Mouse (Mus musculus): ENCODE results near the gene Phlpp1. TPM values are rescaled to one million over a fixed set of nuclear protein-coding genes. Genes with fewer than 3 reads are reported as not detected.

The Phlpp1 gene
- polyA plus RNA-seq, 1 experiment from 2014 or later = 4.4 TPM

DNA sequence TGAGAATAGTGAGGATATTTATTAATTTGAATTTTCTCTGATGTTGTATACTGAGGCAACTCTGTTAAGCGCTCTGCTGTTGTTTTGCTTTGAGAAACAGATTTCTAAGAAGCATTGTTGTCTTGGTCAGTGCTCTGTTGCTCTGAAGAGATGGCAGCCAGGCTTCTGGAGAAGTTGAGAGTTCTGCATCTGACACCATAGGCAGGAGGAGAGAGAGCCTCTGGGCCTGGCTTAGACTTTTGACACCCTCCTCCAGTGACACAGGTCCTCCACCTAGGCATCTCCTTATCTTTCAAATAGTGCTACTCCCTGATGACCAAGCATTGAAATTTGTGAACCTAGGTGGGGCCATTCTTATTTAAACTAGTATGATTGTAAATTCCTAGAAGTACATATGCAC, 49.8 kb downstream of the Phlpp1 start:
- Histone ChIP-seq H3K4me3 (no peak overlapping the region), H3K27me3 (replicated peaks) (no peaks in the 10 kb centered on the region), H3K36me3 (peaks cover 5% of the 10 kb centered on the region; the same call in 1 of the 2 replicates), H3K4me2 (no peak overlapping the region), H3K27ac (ENCODE audit: poor library complexity, severe bottlenecking) (no peak overlapping the region), H3K9ac (no peak overlapping the region), H3K9me3 (replicated peaks) (0 out of 2 replicates have a peak, but pooled peaks cover 3% of the 10 kb centered on the region), H3K4me1 (replicated peaks) (peaks cover 23% of the 10 kb centered on the region)
- 85% methylated on average over 1 of the region's 1 CpGs for WGBS
- no peak for ATAC-seq (ENCODE audit: insufficient number of reproducible peaks, low FRiP score)

DNA sequence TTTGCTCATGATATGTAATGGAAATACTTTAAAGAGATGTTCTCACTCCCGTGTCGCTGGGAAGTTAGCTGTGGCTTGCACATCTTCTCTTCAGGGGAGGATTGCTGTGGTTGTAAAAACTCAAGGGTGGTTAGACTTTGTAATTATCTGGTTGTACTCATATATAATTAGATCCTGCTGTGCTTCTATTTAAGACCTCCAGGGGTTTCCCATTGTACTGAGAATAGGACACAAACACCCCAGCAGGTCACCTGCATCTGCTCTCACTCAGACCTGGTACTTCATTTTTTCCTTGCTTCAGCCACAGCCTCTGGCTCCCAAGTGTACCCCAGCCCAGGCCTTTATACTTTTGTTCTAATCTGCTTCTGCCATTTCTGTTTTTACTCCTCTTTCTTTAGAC, 50.4 kb downstream of the Phlpp1 start:
- 35% methylated on average over 2 of the region's 2 CpGs for WGBS
- Histone ChIP-seq H3K4me3 (no peak overlapping the region), H3K36me3 (peaks cover 5% of the 10 kb centered on the region; the same call in 1 of the 2 replicates), H3K4me1 (replicated peaks) (peaks cover 26% of the 10 kb centered on the region), H3K9me3 (replicated peaks) (0 out of 2 replicates have a peak, but pooled peaks cover 3% of the 10 kb centered on the region), H3K9ac (no peak overlapping the region), H3K27me3 (replicated peaks) (no peaks in the 10 kb centered on the region), H3K27ac (ENCODE audit: poor library complexity, severe bottlenecking) (peak overlapping the region; percentile 33; the same call in 1 of the 2 replicates), H3K4me2 (no peak overlapping the region)
- ATAC-seq (ENCODE audit: insufficient number of reproducible peaks, low FRiP score) = no peak

DNA sequence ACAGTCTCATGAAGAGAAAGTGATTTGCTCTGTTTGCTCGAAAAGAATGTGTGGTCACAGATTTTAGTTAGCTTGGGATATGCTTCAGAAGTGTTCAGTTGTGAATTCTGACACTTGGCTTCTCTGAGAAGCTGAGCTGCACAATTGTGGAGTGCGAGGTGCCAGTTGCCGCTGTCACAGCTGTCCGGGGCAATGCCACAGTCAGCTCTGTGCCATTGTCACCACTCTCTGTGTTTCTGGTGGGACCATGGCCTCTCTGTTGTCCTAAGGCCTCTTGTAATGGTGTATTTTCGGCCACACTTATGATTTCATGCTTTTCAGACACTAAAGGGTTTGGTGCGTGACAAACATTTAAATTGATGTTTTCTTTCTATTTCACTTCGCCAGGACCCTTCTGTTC, 55.1 kb downstream of the Phlpp1 start:
- H3K9ac ChIP-seq = no peak overlapping the region
- H3K36me3 ChIP-seq = peaks cover 5% of the 10 kb centered on the region; the same call in 1 of the 2 replicates
- H3K4me2 ChIP-seq = no peak overlapping the region
- no peak for ATAC-seq (ENCODE audit: insufficient number of reproducible peaks, low FRiP score)
- WGBS = 76% methylated on average over 7 of the region's 7 CpGs
- no peak overlapping the region for H3K4me3 ChIP-seq
- H3K27ac ChIP-seq (ENCODE audit: poor library complexity, severe bottlenecking) = no peak overlapping the region
- 0 out of 2 replicates have a peak, but pooled peaks cover 3% of the 10 kb centered on the region for H3K9me3 ChIP-seq (replicated peaks)
- H3K27me3 ChIP-seq (replicated peaks) = no peaks in the 10 kb centered on the region
- H3K4me1 ChIP-seq (replicated peaks) = peaks cover 12% of the 10 kb centered on the region

- no peak overlapping the region for H3K4me2 ChIP-seq
- H3K27me3 ChIP-seq (replicated peaks) = no peaks in the 10 kb centered on the region
- H3K27ac ChIP-seq (ENCODE audit: poor library complexity, severe bottlenecking) = no peak overlapping the region
- H3K9ac ChIP-seq = no peak overlapping the region
- no peaks in the 10 kb centered on the region for H3K9me3 ChIP-seq (replicated peaks)
- no peak for ATAC-seq (ENCODE audit: insufficient number of reproducible peaks, low FRiP score)
- no peak overlapping the region for H3K4me3 ChIP-seq
- WGBS = 88% methylated on average over 3 of the region's 3 CpGs
- no peaks in the 10 kb centered on the region for H3K36me3 ChIP-seq
- peaks cover 5% of the 10 kb centered on the region for H3K4me1 ChIP-seq (replicated peaks)
Measured at GRCm38 (mm10) chr1:106230313-106230712, 58.8 kb downstream of the Phlpp1 start.

DNA sequence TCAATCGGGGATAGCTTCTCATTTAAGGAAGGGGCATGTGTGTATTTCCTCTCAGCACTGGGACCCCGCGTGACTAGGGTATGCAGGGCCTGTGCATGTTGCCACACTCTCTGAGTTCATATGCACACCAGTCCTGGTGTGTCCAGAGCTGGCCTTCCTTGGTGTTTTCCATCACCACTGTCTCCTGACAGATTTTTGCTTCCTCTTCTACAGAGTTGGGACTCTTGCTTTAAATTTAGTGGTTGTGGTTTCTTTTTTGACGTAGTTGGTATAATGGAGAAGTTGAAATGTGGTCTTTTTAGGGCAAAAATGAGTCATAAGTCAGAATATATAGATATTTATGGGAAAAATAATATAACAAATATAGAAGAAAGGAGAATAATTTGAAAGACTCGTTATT, 59.8 kb downstream of the Phlpp1 start:
- H3K27me3 ChIP-seq (replicated peaks) = no peaks in the 10 kb centered on the region
- H3K4me3 ChIP-seq = no peak overlapping the region
- no peaks in the 10 kb centered on the region for H3K36me3 ChIP-seq
- H3K27ac ChIP-seq (ENCODE audit: poor library complexity, severe bottlenecking) = no peak overlapping the region
- no peak overlapping the region for H3K4me2 ChIP-seq
- H3K4me1 ChIP-seq (replicated peaks) = peaks cover 3% of the 10 kb centered on the region
- H3K9ac ChIP-seq = no peak overlapping the region
- H3K9me3 ChIP-seq (replicated peaks) = no peaks in the 10 kb centered on the region
- no peak for ATAC-seq (ENCODE audit: insufficient number of reproducible peaks, low FRiP score)
- WGBS = 81% methylated on average over 5 of the region's 5 CpGs

DNA sequence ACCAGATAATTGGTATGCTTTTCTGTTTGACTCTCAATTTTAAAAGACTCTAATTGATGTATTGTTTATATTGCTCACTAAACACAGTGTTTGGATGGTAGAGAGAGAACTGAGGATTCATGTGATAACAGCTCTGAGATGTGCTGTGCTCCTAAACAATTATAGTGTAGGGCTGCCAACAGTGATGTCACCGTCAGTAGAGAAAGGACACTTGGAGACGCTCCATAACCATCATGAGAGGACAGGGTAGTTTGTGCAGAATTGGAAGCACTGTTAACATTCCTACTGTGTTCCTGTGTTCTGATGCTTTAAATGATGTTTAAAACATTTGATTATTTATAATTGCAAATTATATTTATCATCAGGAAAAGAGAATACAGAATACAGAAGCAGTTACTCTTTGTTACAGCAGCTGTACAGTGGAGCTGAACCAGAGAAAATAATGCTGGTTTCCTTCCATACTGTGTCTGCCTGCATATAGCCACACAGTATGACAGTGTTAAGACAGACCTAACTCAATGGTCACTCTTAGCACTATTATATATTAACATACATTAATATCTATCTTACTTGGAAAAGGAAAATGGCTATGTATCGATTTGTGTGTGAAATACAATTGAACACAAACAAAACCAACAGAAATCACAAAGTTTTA, 60.4 kb downstream of the Phlpp1 start:
- Histone ChIP-seq H3K4me1 (replicated peaks) (peaks cover 1% of the 10 kb centered on the region; the same call in 1 of the 2 replicates), H3K4me3 (no peak overlapping the region), H3K9me3 (replicated peaks) (no peaks in the 10 kb centered on the region), H3K27me3 (replicated peaks) (no peaks in the 10 kb centered on the region), H3K9ac (no peak overlapping the region), H3K36me3 (no peaks in the 10 kb centered on the region), H3K27ac (ENCODE audit: poor library complexity, severe bottlenecking) (no peak overlapping the region), H3K4me2 (no peak overlapping the region)
- ATAC-seq (ENCODE audit: insufficient number of reproducible peaks, low FRiP score) = peak; percentile 29; the same call in 1 of the 2 replicates
- WGBS = 57% methylated on average over 3 of the region's 3 CpGs

GRCm38 (mm10) chr1:106232460-106232850, 60.9 kb downstream of the Phlpp1 start:
- no peaks in the 10 kb centered on the region for H3K36me3 ChIP-seq
- no peak overlapping the region for H3K9ac ChIP-seq
- ATAC-seq (ENCODE audit: insufficient number of reproducible peaks, low FRiP score) = no peak
- WGBS = 88% methylated on average over 4 of the region's 4 CpGs
- no peak overlapping the region for H3K4me2 ChIP-seq
- H3K27ac ChIP-seq (ENCODE audit: poor library complexity, severe bottlenecking) = no peak overlapping the region
- H3K4me3 ChIP-seq = no peak overlapping the region
- H3K4me1 ChIP-seq (replicated peaks) = peaks cover 6% of the 10 kb centered on the region; the same call in 1 of the 2 replicates
- H3K27me3 ChIP-seq (replicated peaks) = no peaks in the 10 kb centered on the region
- no peaks in the 10 kb centered on the region for H3K9me3 ChIP-seq (replicated peaks)

DNA sequence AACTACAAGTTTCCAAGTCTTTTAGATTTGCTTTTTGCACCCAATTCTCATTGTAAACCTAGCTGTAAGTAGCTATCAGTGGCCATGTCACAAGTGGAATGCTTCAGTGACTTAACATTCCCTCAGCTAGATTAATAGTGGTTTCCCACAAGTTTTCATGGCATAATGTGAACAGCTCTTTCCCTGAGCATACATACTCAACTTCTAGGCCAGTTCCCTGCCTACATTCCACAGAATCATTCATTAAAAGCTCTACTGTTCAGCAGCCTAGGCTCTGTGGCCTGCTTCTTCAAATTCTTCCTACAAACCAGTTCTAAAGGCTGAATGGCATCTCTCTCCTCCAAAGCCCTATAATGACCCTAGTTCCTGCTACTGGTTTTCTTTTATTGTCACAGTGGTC, 65.4 kb downstream of the Phlpp1 start:
- Histone ChIP-seq H3K4me3 (no peak overlapping the region), H3K9ac (no peak overlapping the region), H3K36me3 (no peaks in the 10 kb centered on the region), H3K4me2 (no peak overlapping the region), H3K27ac (ENCODE audit: poor library complexity, severe bottlenecking) (no peak overlapping the region), H3K27me3 (replicated peaks) (no peaks in the 10 kb centered on the region), H3K4me1 (replicated peaks) (peaks cover 21% of the 10 kb centered on the region), H3K9me3 (replicated peaks) (no peaks in the 10 kb centered on the region)
- no peak for ATAC-seq (ENCODE audit: insufficient number of reproducible peaks, low FRiP score)

DNA sequence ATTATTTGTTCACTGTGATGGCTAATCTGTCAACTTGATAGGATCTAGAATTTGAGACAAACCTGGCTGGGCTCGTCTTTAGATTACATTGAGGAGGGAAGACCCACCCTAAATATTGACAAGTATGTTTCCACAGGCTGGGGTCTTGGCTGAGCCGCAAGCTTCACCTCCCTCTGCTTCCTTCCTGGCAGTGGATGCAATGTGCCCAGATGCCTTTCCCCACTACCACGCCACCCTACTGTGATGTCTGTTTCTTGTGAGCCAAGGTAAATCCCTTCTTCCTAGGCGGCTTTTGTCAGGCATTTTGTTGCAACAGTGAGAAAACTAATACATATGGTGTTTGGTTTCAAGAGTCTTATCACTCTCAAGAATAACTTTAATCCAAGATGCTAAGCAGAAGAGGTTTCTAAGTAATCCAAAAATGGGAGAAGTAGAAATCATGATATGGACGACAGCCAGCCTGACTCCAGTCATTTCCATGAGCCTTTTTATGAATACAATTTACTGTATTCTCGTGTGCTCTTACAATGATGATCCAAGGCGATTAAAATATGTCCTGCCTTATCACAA, 68.6 kb downstream of the Phlpp1 start:
- Histone ChIP-seq H3K9ac (no peak overlapping the region), H3K4me2 (no peak overlapping the region), H3K4me1 (replicated peaks) (peaks cover 29% of the 10 kb centered on the region), H3K9me3 (replicated peaks) (no peaks in the 10 kb centered on the region), H3K27me3 (replicated peaks) (no peaks in the 10 kb centered on the region), H3K27ac (ENCODE audit: poor library complexity, severe bottlenecking) (no peak overlapping the region), H3K36me3 (no peaks in the 10 kb centered on the region), H3K4me3 (no peak overlapping the region)
- WGBS = 69% methylated on average over 7 of the region's 7 CpGs
- no peak for ATAC-seq (ENCODE audit: insufficient number of reproducible peaks, low FRiP score)

GRCm38 (mm10) chr1:106241059-106241458, 69.5 kb downstream of the Phlpp1 start:
- H3K4me2 ChIP-seq = no peak overlapping the region
- 73% methylated on average over 1 of the region's 1 CpGs for WGBS

DNA sequence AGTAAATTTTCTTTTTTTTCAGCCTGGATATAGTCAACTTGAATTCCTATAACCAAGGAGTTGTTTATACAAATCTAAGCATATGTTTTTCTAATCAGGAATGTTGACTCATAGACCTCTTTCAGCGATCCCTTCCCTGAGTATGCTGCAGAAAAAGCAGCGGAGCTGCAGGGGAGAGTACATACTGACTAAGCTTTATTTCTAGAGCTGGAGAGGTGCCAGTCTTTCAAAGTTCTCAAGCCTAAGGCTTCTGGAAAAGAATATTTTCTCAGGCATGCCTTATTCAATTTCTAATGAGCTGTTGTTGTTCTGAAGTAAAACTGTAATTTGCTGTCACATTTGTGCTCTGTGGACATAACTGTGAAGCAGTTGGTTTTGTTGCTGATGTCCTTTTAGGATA, 70.6 kb downstream of the Phlpp1 start:
- H3K27ac ChIP-seq (ENCODE audit: poor library complexity, severe bottlenecking) = no peak overlapping the region
- H3K27me3 ChIP-seq (replicated peaks) = no peaks in the 10 kb centered on the region
- H3K36me3 ChIP-seq = 0 out of 2 replicates have a peak, but pooled peaks cover under 1% of the 10 kb centered on the region
- H3K4me1 ChIP-seq (replicated peaks) = peaks cover 26% of the 10 kb centered on the region
- H3K4me2 ChIP-seq = no peak overlapping the region
- no peaks in the 10 kb centered on the region for H3K9me3 ChIP-seq (replicated peaks)
- 25% methylated on average over 2 of the region's 2 CpGs for WGBS
- no peak overlapping the region for H3K4me3 ChIP-seq
- ATAC-seq (ENCODE audit: insufficient number of reproducible peaks, low FRiP score) = no peak
- no peak overlapping the region for H3K9ac ChIP-seq

More at GRCm38 (mm10) chr1:106241059-106241458, 69.5 kb downstream of the Phlpp1 start:
- H3K27me3 ChIP-seq (replicated peaks) = no peaks in the 10 kb centered on the region
- no peaks in the 10 kb centered on the region for H3K36me3 ChIP-seq
- H3K4me1 ChIP-seq (replicated peaks) = peaks cover 29% of the 10 kb centered on the region
- ATAC-seq (ENCODE audit: insufficient number of reproducible peaks, low FRiP score) = no peak
- H3K4me3 ChIP-seq = no peak overlapping the region
- H3K27ac ChIP-seq (ENCODE audit: poor library complexity, severe bottlenecking) = no peak overlapping the region
- no peak overlapping the region for H3K9ac ChIP-seq
- no peaks in the 10 kb centered on the region for H3K9me3 ChIP-seq (replicated peaks)

Data from heart, embryonic 12.5 days (tissue).